Mouse (Mus musculus) liver, embryonic 15.5 days (tissue): ENCODE measurements at regions not wholly inside any gene's neighbourhood (a gene's known extent, or its start where the extent isn't known, plus 50 kb on each side); places are given as distances from the start of the nearest gene placed in this dataset.

Source experiments
- ATAC-seq: fragments of 200-750 bp; cut with Nextera tagmentation; 2 replicates; pipeline ENCODE4 v1.8.0; 2017; ENCODE audit warnings: moderate number of reproducible peaks, mild to moderate bottlenecking, moderate library complexity; ENCODE audit not compliant: insufficient read depth
- H3K27ac ChIP-seq: fragments of 300-500 bp; sonication (generic); replicated peaks from 2 replicates; pipeline ENCODE4 v1.5.1; 2015; ENCODE audit warnings: mild to moderate bottlenecking, inconsistent platforms
- H3K27me3 ChIP-seq: fragments of 300-500 bp; sonication (generic); 2 replicates; pipeline ENCODE4 v1.6.1; 2015; ENCODE audit warnings: mild to moderate bottlenecking, inconsistent platforms
- H3K36me3 ChIP-seq: fragments of 300-500 bp; sonication (generic); replicated peaks from 2 replicates; pipeline ENCODE4 v1.6.1; 2015; ENCODE audit warnings: moderate library complexity, mild to moderate bottlenecking, inconsistent platforms
- H3K4me1 ChIP-seq: fragments of 300-500 bp; sonication (generic); replicated peaks from 2 replicates; pipeline ENCODE4 v1.6.1; 2015; ENCODE audit warnings: inconsistent platforms
- H3K4me2 ChIP-seq: fragments of 300-500 bp; sonication (generic); 2 replicates; pipeline ENCODE4 v1.6.1; 2015; ENCODE audit warnings: moderate library complexity, mild to moderate bottlenecking, inconsistent platforms
- H3K4me3 ChIP-seq: fragments of 300-500 bp; sonication (generic); replicated peaks from 2 replicates; pipeline ENCODE4 v1.5.1; 2015; ENCODE audit warnings: mild to moderate bottlenecking, inconsistent platforms
- H3K9ac ChIP-seq: fragments of 300-500 bp; sonication (generic); 2 replicates; pipeline ENCODE4 v1.6.1; 2015; ENCODE audit warnings: moderate library complexity, mild to moderate bottlenecking, inconsistent platforms
- H3K9me3 ChIP-seq: fragments of 300-500 bp; sonication (generic); replicated peaks from 2 replicates; pipeline ENCODE4 v1.6.1; 2016; ENCODE audit warnings: inconsistent platforms
- WGBS: fragments of 180-500 bp; shearing (Covaris S2); methylation state at CpG from one replicate; pipeline ENCODE4 v1.1.7; 2015; ENCODE audit warnings: mixed read lengths; ENCODE audit not compliant: insufficient replicate concordance; 5-methylcytosine and 5-hydroxymethylcytosine counted together

- H3K36me3 ChIP-seq, result no peaks in the 10 kb centered on the region
- no peaks in the 10 kb centered on the region for H3K27me3 ChIP-seq
- H3K4me1 ChIP-seq, result no peaks in the 10 kb centered on the region
- H3K9me3 ChIP-seq, result no peaks in the 10 kb centered on the region
- no peak overlapping the region for H3K4me3 ChIP-seq
- H3K9ac ChIP-seq, result no peak overlapping the region
- no peak overlapping the region for H3K27ac ChIP-seq
- no peak for ATAC-seq
- no peak overlapping the region for H3K4me2 ChIP-seq
- WGBS, result 57% methylated on average over 2 of the region's 2 CpGs
These were observed 91.6 kb downstream of the Nuf2 start for GRCm38 (mm10) chr1:169439621-169440020.

GRCm38 (mm10) chr1:169438006-169438405 lies 93.3 kb downstream of the Nuf2 start:
- H3K27me3 ChIP-seq, result no peaks in the 10 kb centered on the region
- WGBS, result 63% methylated on average over 3 of the region's 3 CpGs
- no peaks in the 10 kb centered on the region for H3K9me3 ChIP-seq
- no peak for ATAC-seq
- no peaks in the 10 kb centered on the region for H3K36me3 ChIP-seq
- H3K9ac ChIP-seq, result no peak overlapping the region
- no peak overlapping the region for H3K4me2 ChIP-seq
- no peaks in the 10 kb centered on the region for H3K4me1 ChIP-seq
- H3K4me3 ChIP-seq, result no peak overlapping the region
- no peak overlapping the region for H3K27ac ChIP-seq

- H3K27me3 ChIP-seq, result no peaks in the 10 kb centered on the region
- no peak overlapping the region for H3K4me2 ChIP-seq
- no peak overlapping the region for H3K27ac ChIP-seq
- no peaks in the 10 kb centered on the region for H3K4me1 ChIP-seq
- no peaks in the 10 kb centered on the region for H3K9me3 ChIP-seq
- H3K4me3 ChIP-seq, result no peak overlapping the region
- whole genome bisulfite sequencing, result 45% methylated on average over 3 of the region's 3 CpGs
- no peak overlapping the region for H3K9ac ChIP-seq
- H3K36me3 ChIP-seq, result no peaks in the 10 kb centered on the region
- no peak for ATAC-seq
These were observed 108.9 kb downstream of the Nuf2 start for GRCm38 (mm10) chr1:169422408-169422807.

- Histone ChIP-seq H3K9me3 (no peaks in the 10 kb centered on the region), H3K4me3 (no peak overlapping the region), H3K4me1 (no peaks in the 10 kb centered on the region), H3K4me2 (no peak overlapping the region), H3K27ac (no peak overlapping the region), H3K27me3 (no peaks in the 10 kb centered on the region), H3K9ac (no peak overlapping the region), H3K36me3 (no peaks in the 10 kb centered on the region)
- ATAC-seq, result no peak
- 18% methylated on average over 1 of the region's 1 CpGs for WGBS
These were observed 109.6 kb downstream of the Nuf2 start for GRCm38 (mm10) chr1:169421671-169422070.

- Histone ChIP-seq H3K27me3 (no peaks in the 10 kb centered on the region), H3K9ac (no peak overlapping the region), H3K4me1 (no peaks in the 10 kb centered on the region), H3K4me3 (no peak overlapping the region), H3K4me2 (no peak overlapping the region), H3K27ac (no peak overlapping the region), H3K9me3 (no peaks in the 10 kb centered on the region), H3K36me3 (no peaks in the 10 kb centered on the region)
- no peak for ATAC-seq
- 54% methylated on average over 4 of the region's 4 CpGs for WGBS
These were observed 112.6 kb downstream of the Nuf2 start for GRCm38 (mm10) chr1:169418665-169419045.

- no peak overlapping the region for H3K4me3 ChIP-seq
- 62% methylated on average over 10 of the region's 10 CpGs for WGBS
- H3K27ac ChIP-seq, result no peak overlapping the region
- no peak for ATAC-seq
- no peak overlapping the region for H3K9ac ChIP-seq
- no peaks in the 10 kb centered on the region for H3K4me1 ChIP-seq
- H3K36me3 ChIP-seq, result no peaks in the 10 kb centered on the region
- H3K4me2 ChIP-seq, result no peak overlapping the region
- H3K9me3 ChIP-seq, result no peaks in the 10 kb centered on the region
- H3K27me3 ChIP-seq, result no peaks in the 10 kb centered on the region
These were observed 113.1 kb downstream of the Nuf2 start for GRCm38 (mm10) chr1:169417979-169418664.

GRCm38 (mm10) chr1:169416701-169417100 lies 114.6 kb downstream of the Nuf2 start:
- Histone ChIP-seq H3K36me3 (no peaks in the 10 kb centered on the region), H3K27ac (no peak overlapping the region), H3K4me2 (no peak overlapping the region), H3K4me3 (no peak overlapping the region), H3K4me1 (no peaks in the 10 kb centered on the region), H3K9me3 (no peaks in the 10 kb centered on the region), H3K27me3 (no peaks in the 10 kb centered on the region), H3K9ac (no peak overlapping the region)
- ATAC-seq, result no peak
- WGBS, result 56% methylated on average over 1 of the region's 1 CpGs

GRCm38 (mm10) chr1:169408120-169408519 lies 123.1 kb downstream of the Nuf2 start:
- Histone ChIP-seq H3K4me3 (no peak overlapping the region), H3K36me3 (no peaks in the 10 kb centered on the region), H3K27ac (no peak overlapping the region), H3K9ac (no peak overlapping the region), H3K4me1 (no peaks in the 10 kb centered on the region), H3K27me3 (no peaks in the 10 kb centered on the region), H3K4me2 (no peak overlapping the region), H3K9me3 (no peaks in the 10 kb centered on the region)
- no peak for ATAC-seq
- WGBS, result 48% methylated on average over 2 of the region's 2 CpGs

- Histone ChIP-seq H3K4me1 (no peaks in the 10 kb centered on the region), H3K4me3 (no peak overlapping the region), H3K9me3 (no peaks in the 10 kb centered on the region), H3K27ac (no peak overlapping the region), H3K36me3 (no peaks in the 10 kb centered on the region), H3K9ac (no peak overlapping the region), H3K4me2 (no peak overlapping the region), H3K27me3 (no peaks in the 10 kb centered on the region)
- no peak for ATAC-seq
- 67% methylated on average over 6 of the region's 6 CpGs for WGBS
These were observed 130.4 kb downstream of the Nuf2 start for GRCm38 (mm10) chr1:169400841-169401240.

- WGBS, result 61% methylated on average over 4 of the region's 4 CpGs
- Histone ChIP-seq H3K36me3 (no peaks in the 10 kb centered on the region), H3K27me3 (no peaks in the 10 kb centered on the region), H3K4me3 (no peak overlapping the region), H3K9ac (no peak overlapping the region), H3K4me1 (no peaks in the 10 kb centered on the region), H3K4me2 (no peak overlapping the region), H3K9me3 (no peaks in the 10 kb centered on the region), H3K27ac (no peak overlapping the region)
- ATAC-seq, result no peak
These were observed 133.9 kb downstream of the Nuf2 start for GRCm38 (mm10) chr1:169397371-169397770.

- no peak overlapping the region for H3K9ac ChIP-seq
- no peak for ATAC-seq
These were observed 144.2 kb downstream of the Nuf2 start for GRCm38 (mm10) chr1:169387056-169387455.

GRCm38 (mm10) chr1:169385740-169386424 lies 145.4 kb downstream of the Nuf2 start:
- H3K27me3 ChIP-seq, result no peaks in the 10 kb centered on the region
- 79% methylated on average over 10 of the region's 10 CpGs for WGBS
- H3K4me3 ChIP-seq, result no peak overlapping the region
- no peak overlapping the region for H3K27ac ChIP-seq
- no peaks in the 10 kb centered on the region for H3K9me3 ChIP-seq
- ATAC-seq, result no peak
- no peak overlapping the region for H3K9ac ChIP-seq
- H3K36me3 ChIP-seq, result no peaks in the 10 kb centered on the region
- H3K4me2 ChIP-seq, result no peak overlapping the region
- no peaks in the 10 kb centered on the region for H3K4me1 ChIP-seq

More at GRCm38 (mm10) chr1:169387056-169387455, 144.2 kb downstream of the Nuf2 start:
- no peaks in the 10 kb centered on the region for H3K9me3 ChIP-seq
- no peak overlapping the region for H3K4me3 ChIP-seq
- 14% methylated on average over 1 of the region's 1 CpGs for WGBS
- no peak overlapping the region for H3K4me2 ChIP-seq
- no peaks in the 10 kb centered on the region for H3K27me3 ChIP-seq
- H3K36me3 ChIP-seq, result no peaks in the 10 kb centered on the region
- no peak overlapping the region for H3K27ac ChIP-seq
- H3K4me1 ChIP-seq, result no peaks in the 10 kb centered on the region
